Mouse (Mus musculus) embryonic fibroblast, embryonic 13.5 days (primary cell): ENCODE measurements at regions not wholly inside any gene's neighbourhood (a gene's known extent, or its start where the extent isn't known, plus 50 kb on each side); places are given as distances from the start of the nearest gene placed in this dataset.

ENCODE experiments used
- CTCF ChIP-seq: IDR thresholded peaks from 2 replicates; pipeline ENCODE4 v1.5.1; 2011; ENCODE audit warnings: mild to moderate bottlenecking, control low read depth, low read length, moderate library complexity, borderline replicate concordance; ENCODE audit not compliant: insufficient read depth
- POLR2A ChIP-seq: IDR thresholded peaks from 2 replicates; pipeline ENCODE4 v1.6.1; 2011; ENCODE audit warnings: low read depth, mild to moderate bottlenecking, control low read depth, low read length, moderate library complexity

GRCm38 (mm10) chr10:122302259-122302658 is 146.0 kb upstream of the Avpr1a start:
- TF ChIP-seq CTCF (no peak), POLR2A (no peak)
